Mouse (Mus musculus) G1E (cell line): ENCODE results near the gene Pfn1. TPM values are rescaled to one million over a fixed set of nuclear protein-coding genes. Genes with fewer than 3 reads are reported as not detected.

ENCODE experiments used
- ATAC-seq: 2 replicates; pipeline ENCODE4 v1.8.0; 2016; ENCODE audit warnings: mild to moderate bottlenecking; ENCODE audit not compliant: insufficient number of reproducible peaks, poor library complexity, low FRiP score, severe bottlenecking; ENCODE audit errors: extremely low read depth
- DNase-seq: peaks from one replicate; pipeline ENCODE4 v3.0.0; 2012; ENCODE audit warnings: low spot score
- H3K27me3 ChIP-seq: 2 replicates; pipeline ENCODE4 v1.6.1; 2012; ENCODE audit warnings: mild to moderate bottlenecking, low read length, inconsistent platforms; ENCODE audit not compliant: insufficient read depth
- H3K36me3 ChIP-seq: replicated peaks from 2 replicates; pipeline ENCODE3; 2012; ENCODE audit warnings: mild to moderate bottlenecking, inconsistent platforms
- H3K4me1 ChIP-seq: 2 replicates; pipeline ENCODE4 v1.6.1; 2012; ENCODE audit warnings: low read depth, low read length, inconsistent platforms, mixed read lengths; ENCODE audit not compliant: insufficient read depth
- H3K4me3 ChIP-seq: 2 replicates; pipeline ENCODE4 v1.5.1; 2012; ENCODE audit warnings: low read depth, mild to moderate bottlenecking, inconsistent platforms, low read length, moderate library complexity, mixed read lengths
- H3K9me3 ChIP-seq: replicated peaks from 2 replicates; pipeline ENCODE4 v1.6.1; 2012; ENCODE audit warnings: inconsistent platforms
- CTCF ChIP-seq: IDR thresholded peaks from 2 replicates; pipeline ENCODE4 v1.5.1; 2012; ENCODE audit warnings: low read depth, low read length, inconsistent platforms, mixed read lengths
- GATA1 ChIP-seq: IDR thresholded peaks from 2 replicates; pipeline ENCODE4 v1.6.1; 2012; ENCODE audit warnings: borderline replicate concordance, low read length, inconsistent platforms, mixed read lengths
- GATA2 ChIP-seq: IDR thresholded peaks from 2 replicates; pipeline ENCODE4 v1.6.1; 2012; ENCODE audit warnings: low read depth, low read length, inconsistent platforms, borderline replicate concordance
- POLR2AphosphoS5 ChIP-seq: IDR thresholded peaks from 2 replicates; pipeline ENCODE4 v1.6.1; 2012; ENCODE audit warnings: low read depth, low read length, inconsistent platforms; ENCODE audit not compliant: insufficient replicate concordance
- TAL1 ChIP-seq: conservative IDR thresholded peaks from 2 replicates; pipeline ENCODE4 v1.6.1; 2012; ENCODE audit warnings: low read depth, low read length, inconsistent platforms, mixed read lengths
- polyA plus RNA-seq: library from polyadenylated mRNA; stranded (reverse); fragments of >175 nt; gene quantifications from 2 replicates; pipeline ENCODE4 v1.2.3, GENCODE M21; 2012
- total RNA-seq, 2 experiments: library from RNA; stranded (forward) in 1 of 2; stranded (reverse) in 1 of 2; fragments of 200-1000 nt in 1 of 2; fragments of >200 nt in 1 of 2; fragmentation: Nextera tagmentation in 1 of 2; gene quantifications; 2 replicates each; pipeline ENCODE4 v1.2.3; 2014 to 2017

Gene Pfn1
- total and polyA plus RNA-seq, 3 experiments: 774 to 3,649 (median 804) TPM

DNA sequence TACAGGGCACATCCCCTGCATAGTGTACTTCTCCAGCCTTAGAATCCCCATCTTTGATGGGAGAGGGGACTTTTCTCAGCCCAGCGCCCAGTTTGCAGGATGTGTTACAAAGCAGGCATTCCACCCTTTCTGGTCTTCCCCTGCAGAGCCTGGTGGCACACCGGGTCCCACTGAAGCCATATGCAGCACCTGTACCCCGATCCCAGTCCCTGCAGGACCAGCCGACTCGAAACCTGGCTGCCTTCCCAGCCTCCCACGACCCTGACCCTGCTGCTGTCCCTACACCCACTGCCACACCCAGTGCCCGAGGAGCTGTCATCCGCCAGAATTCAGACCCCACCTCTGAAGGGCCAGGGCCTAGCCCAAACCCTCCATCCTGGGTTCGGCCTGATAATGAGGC lies 46.8 kb downstream of the Pfn1 start:
- Histone ChIP-seq H3K36me3 (peaks cover 99% of the 10 kb centered on the region), H3K27me3 (no peaks in the 10 kb centered on the region), H3K4me1 (peaks cover 2% of the 10 kb centered on the region), H3K9me3 (no peaks in the 10 kb centered on the region), H3K4me3 (no peak overlapping the region)
- TF ChIP-seq TAL1 (no peak), GATA1 (no peak), GATA2 (no peak), CTCF (no peak), POLR2AphosphoS5 (no peak)
- ATAC-seq (no peak), DNase-seq (no peak)

DNA sequence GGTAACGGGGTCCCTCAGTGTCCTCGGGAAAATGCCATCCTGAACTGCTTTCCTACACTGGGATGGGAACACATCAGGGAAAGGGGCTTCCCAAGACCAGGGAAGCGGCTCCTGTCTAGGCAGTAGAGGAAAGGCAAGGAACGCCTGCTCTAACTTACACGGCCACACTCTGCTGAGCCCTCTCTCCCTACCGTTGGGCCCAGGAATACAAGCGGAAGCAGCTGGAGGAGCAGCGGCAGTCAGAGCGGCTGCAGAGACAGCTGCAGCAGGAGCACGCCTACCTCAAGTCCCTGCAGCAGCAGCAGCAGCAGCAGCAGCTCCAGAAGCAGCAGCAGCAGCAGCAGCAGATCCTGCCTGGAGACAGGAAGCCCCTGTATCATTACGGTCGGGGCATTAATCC lies 47.7 kb downstream of the Pfn1 start:
- H3K27me3 ChIP-seq: no peaks in the 10 kb centered on the region
- ATAC-seq (no peak), DNase-seq (no peak)
- TF ChIP-seq CTCF (no peak), GATA1 (no peak), TAL1 (no peak), POLR2AphosphoS5 (no peak), GATA2 (no peak)
- peaks cover 100% of the 10 kb centered on the region for H3K36me3 ChIP-seq
- no peaks in the 10 kb centered on the region for H3K9me3 ChIP-seq
- no peaks in the 10 kb centered on the region; the same call in 1 of the 2 replicates for H3K4me1 ChIP-seq
- H3K4me3 ChIP-seq: no peak overlapping the region

DNA sequence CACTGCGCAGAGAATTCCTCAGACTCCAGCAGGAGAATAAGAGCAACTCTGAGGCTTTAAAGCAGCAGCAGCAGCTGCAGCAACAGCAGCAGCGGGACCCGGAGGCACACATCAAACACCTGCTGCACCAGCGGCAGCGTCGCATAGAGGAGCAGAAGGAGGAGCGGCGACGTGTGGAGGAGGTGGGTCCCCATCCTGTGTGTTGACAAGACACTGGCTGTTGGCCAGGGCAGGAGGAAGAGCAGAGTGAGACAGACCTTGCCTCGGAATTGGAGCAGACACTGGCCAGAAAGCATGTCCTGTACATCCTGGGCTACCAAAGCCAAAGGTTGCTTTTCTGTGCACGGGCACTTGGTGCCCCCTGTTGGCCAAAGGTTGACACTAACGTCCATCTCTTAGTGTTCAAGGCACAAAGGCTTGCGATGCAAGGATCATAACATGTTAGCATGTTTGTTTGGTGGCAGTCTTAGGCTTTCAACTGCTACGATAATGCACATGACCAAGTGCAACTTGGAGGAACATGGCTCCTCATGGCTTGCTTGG lies 49.3 kb downstream of the Pfn1 start:
- no peak for ATAC-seq
- H3K36me3 ChIP-seq: peaks cover 96% of the 10 kb centered on the region

More for the DNA sequence above, 49.3 kb downstream of the Pfn1 start:
- Histone ChIP-seq H3K4me1 (no peaks in the 10 kb centered on the region; the same call in 1 of the 2 replicates), H3K4me3 (no peak overlapping the region), H3K9me3 (no peaks in the 10 kb centered on the region), H3K27me3 (no peaks in the 10 kb centered on the region)
- peak; percentile 87 for TF ChIP-seq CTCF
- TF ChIP-seq GATA2: no peak
- DNase-seq: peak; percentile 63

Other genes starting within 250 kb of the Pfn1 start
Only the 20 nearest of the 25 such genes appear.
- not detected in 2 replicates for gene Tm4sf5, start 149.4 kb downstream of the Pfn1 start, total RNA-seq (2014; fragmentation: Nextera tagmentation)
- not detected in 2 replicates for gene Tm4sf5, start 149.4 kb downstream of the Pfn1 start, total RNA-seq (2017)
- gene Tm4sf5, start 149.4 kb downstream of the Pfn1 start, polyA plus RNA-seq: not detected in 2 replicates
- not detected in 2 replicates for gene Vmo1, start 140.0 kb downstream of the Pfn1 start, total RNA-seq (2014; fragmentation: Nextera tagmentation)
- not detected in 2 replicates for gene Vmo1, start 140.0 kb downstream of the Pfn1 start, total RNA-seq (2017)
- gene Vmo1, start 140.0 kb downstream of the Pfn1 start, polyA plus RNA-seq: not detected in 2 replicates
- not detected in 2 replicates for gene Gltpd2, start 135.4 kb downstream of the Pfn1 start, total RNA-seq (2014; fragmentation: Nextera tagmentation)
- gene Gltpd2, start 135.4 kb downstream of the Pfn1 start, total RNA-seq (2017): not detected in 2 replicates
- not detected in 2 replicates for gene Gltpd2, start 135.4 kb downstream of the Pfn1 start, polyA plus RNA-seq
- gene Psmb6, start 129.3 kb downstream of the Pfn1 start, total RNA-seq (2014; fragmentation: Nextera tagmentation): 114 and 116 TPM in 2 replicates
- gene Psmb6, start 129.3 kb downstream of the Pfn1 start, total RNA-seq (2017): 212 and 295 TPM in 2 replicates
- gene Psmb6, start 129.3 kb downstream of the Pfn1 start, polyA plus RNA-seq: 153 and 181 TPM in 2 replicates
- not detected in 2 replicates for gene Gm40193, start 121.7 kb downstream of the Pfn1 start, total RNA-seq (2014; fragmentation: Nextera tagmentation)
- not detected in 2 replicates for gene Gm40193, start 121.7 kb downstream of the Pfn1 start, total RNA-seq (2017)
- gene Gm40193, start 121.7 kb downstream of the Pfn1 start, polyA plus RNA-seq: not detected in 2 replicates
- gene Pld2, start 114.6 kb downstream of the Pfn1 start, total RNA-seq (2014; fragmentation: Nextera tagmentation): not detected in 2 replicates
- gene Pld2, start 114.6 kb downstream of the Pfn1 start, total RNA-seq (2017): 0.05 and 0.06 TPM in 2 replicates
- not detected in 2 replicates for gene Pld2, start 114.6 kb downstream of the Pfn1 start, polyA plus RNA-seq
- 37.3 and 38.1 TPM in 2 replicates for gene Mink1, start 91.8 kb downstream of the Pfn1 start, total RNA-seq (2014; fragmentation: Nextera tagmentation)
- 8.8 and 14.3 TPM in 2 replicates for gene Mink1, start 91.8 kb downstream of the Pfn1 start, total RNA-seq (2017)
- gene Mink1, start 91.8 kb downstream of the Pfn1 start, polyA plus RNA-seq: 89.8 and 94.4 TPM in 2 replicates
- not detected in 2 replicates for gene 4930544D05Rik, start 38.8 kb downstream of the Pfn1 start, total RNA-seq (2014; fragmentation: Nextera tagmentation)
- gene 4930544D05Rik, start 38.8 kb downstream of the Pfn1 start, total RNA-seq (2017): not detected in 2 replicates
- not detected in 2 replicates for gene 4930544D05Rik, start 38.8 kb downstream of the Pfn1 start, polyA plus RNA-seq
- gene Chrne, start 35.4 kb downstream of the Pfn1 start, total RNA-seq (2014; fragmentation: Nextera tagmentation): not detected in 2 replicates
- not detected in 2 replicates for gene Chrne, start 35.4 kb downstream of the Pfn1 start, total RNA-seq (2017)
- gene Chrne, start 35.4 kb downstream of the Pfn1 start, polyA plus RNA-seq: not detected in 2 replicates
- 1.1 and 3.1 TPM in 2 replicates for gene Gp1ba, start 15.5 kb downstream of the Pfn1 start, total RNA-seq (2014; fragmentation: Nextera tagmentation)
- gene Gp1ba, start 15.5 kb downstream of the Pfn1 start, total RNA-seq (2017): 2.8 and 3.4 TPM in 2 replicates
- gene Gp1ba, start 15.5 kb downstream of the Pfn1 start, polyA plus RNA-seq: 9.0 TPM in 2 replicates
- 63.7 and 115 TPM in 2 replicates for gene Rnf167, start 7.4 kb downstream of the Pfn1 start, total RNA-seq (2014; fragmentation: Nextera tagmentation)
- gene Rnf167, start 7.4 kb downstream of the Pfn1 start, total RNA-seq (2017): 62.3 and 64.1 TPM in 2 replicates
- gene Rnf167, start 7.4 kb downstream of the Pfn1 start, polyA plus RNA-seq: 62.6 and 81.3 TPM in 2 replicates
- gene Slc25a11, start 7.2 kb downstream of the Pfn1 start, total RNA-seq (2014; fragmentation: Nextera tagmentation): 42.8 and 72.7 TPM in 2 replicates
- 125 and 144 TPM in 2 replicates for gene Slc25a11, start 7.2 kb downstream of the Pfn1 start, total RNA-seq (2017)
- gene Slc25a11, start 7.2 kb downstream of the Pfn1 start, polyA plus RNA-seq: 50.6 and 59.2 TPM in 2 replicates
- gene Eno3, start 2.6 kb upstream of the Pfn1 start, total RNA-seq (2014; fragmentation: Nextera tagmentation): 19.0 and 25.3 TPM in 2 replicates
- gene Eno3, start 2.6 kb upstream of the Pfn1 start, total RNA-seq (2017): 21.9 and 24.5 TPM in 2 replicates
- 3.1 and 5.7 TPM in 2 replicates for gene Eno3, start 2.6 kb upstream of the Pfn1 start, polyA plus RNA-seq
- gene Spag7, start 14.8 kb upstream of the Pfn1 start, total RNA-seq (2014; fragmentation: Nextera tagmentation): 64.2 and 66.9 TPM in 2 replicates
- gene Spag7, start 14.8 kb upstream of the Pfn1 start, total RNA-seq (2017): 64.6 and 81.5 TPM in 2 replicates
- 152 and 196 TPM in 2 replicates for gene Spag7, start 14.8 kb upstream of the Pfn1 start, polyA plus RNA-seq
- 21.1 and 25.4 TPM in 2 replicates for gene Camta2, start 33.5 kb upstream of the Pfn1 start, total RNA-seq (2014; fragmentation: Nextera tagmentation)
- gene Camta2, start 33.5 kb upstream of the Pfn1 start, total RNA-seq (2017): 3.5 and 5.3 TPM in 2 replicates
- 14.7 and 21.2 TPM in 2 replicates for gene Camta2, start 33.5 kb upstream of the Pfn1 start, polyA plus RNA-seq
- 3.7 and 5.2 TPM in 2 replicates for gene Inca1, start 45.5 kb upstream of the Pfn1 start, total RNA-seq (2014; fragmentation: Nextera tagmentation)
- gene Inca1, start 45.5 kb upstream of the Pfn1 start, total RNA-seq (2017): 0.93 and 1.2 TPM in 2 replicates
- gene Inca1, start 45.5 kb upstream of the Pfn1 start, polyA plus RNA-seq: 0.24 and 0.36 TPM in 2 replicates
- 11.6 and 11.7 TPM in 2 replicates for gene Kif1c, start 45.9 kb upstream of the Pfn1 start, total RNA-seq (2014; fragmentation: Nextera tagmentation)
- gene Kif1c, start 45.9 kb upstream of the Pfn1 start, total RNA-seq (2017): 12.3 and 13.9 TPM in 2 replicates
- gene Kif1c, start 45.9 kb upstream of the Pfn1 start, polyA plus RNA-seq: 30.4 and 38.8 TPM in 2 replicates
- gene Zfp3, start 109.6 kb upstream of the Pfn1 start, total RNA-seq (2014; fragmentation: Nextera tagmentation): 12.8 TPM in 2 replicates
- gene Zfp3, start 109.6 kb upstream of the Pfn1 start, total RNA-seq (2017): 5.4 and 5.6 TPM in 2 replicates
- 2.6 and 2.8 TPM in 2 replicates for gene Zfp3, start 109.6 kb upstream of the Pfn1 start, polyA plus RNA-seq
- gene Scimp, start 157.9 kb upstream of the Pfn1 start, total RNA-seq (2014; fragmentation: Nextera tagmentation): not detected in 2 replicates
- gene Scimp, start 157.9 kb upstream of the Pfn1 start, total RNA-seq (2017): not detected in 2 replicates
- not detected in 2 replicates for gene Scimp, start 157.9 kb upstream of the Pfn1 start, polyA plus RNA-seq
- gene Rabep1, start 190.1 kb upstream of the Pfn1 start, total RNA-seq (2014; fragmentation: Nextera tagmentation): 48.0 and 50.1 TPM in 2 replicates
- gene Rabep1, start 190.1 kb upstream of the Pfn1 start, total RNA-seq (2017): 80.6 and 111 TPM in 2 replicates
- 18.1 and 22.9 TPM in 2 replicates for gene Rabep1, start 190.1 kb upstream of the Pfn1 start, polyA plus RNA-seq